Mouse (Mus musculus): ENCODE data around the gene Pfn4.
"Not testable (repeated sequence)": the region's sequence is repeated elsewhere in the genome, so short reads cannot be mapped to it uniquely, and the experiment has no call there.

Pfn4 gene

GRCm38 (mm10) chr12:4788128-4788527, 19.3 kb downstream of the Pfn4 start:
- not testable (repeated sequence) for DNase-seq

- DNase-seq: peak; percentile 46
Observed at GRCm38 (mm10) chr12:4793718-4794117, 24.9 kb downstream of the Pfn4 start.

DNA sequence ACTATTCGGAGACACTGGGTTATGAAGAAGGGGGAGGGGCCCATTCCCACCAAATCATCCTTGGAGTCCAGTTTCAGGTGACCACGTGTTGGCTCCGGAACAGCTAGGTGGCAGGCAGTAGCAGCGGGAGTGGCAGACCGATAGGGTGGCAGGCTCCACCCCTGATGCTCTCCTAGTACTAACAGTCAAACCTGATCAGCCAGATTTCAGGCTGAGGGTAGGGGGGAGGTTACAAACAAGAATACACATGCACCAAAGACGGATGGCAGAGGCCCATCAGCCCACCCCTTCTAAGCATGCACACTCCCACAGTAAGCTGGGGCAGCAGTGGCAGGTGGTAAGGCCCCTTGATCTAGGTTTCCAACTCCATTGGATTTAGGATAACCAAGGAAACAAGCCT, 28.6 kb downstream of the Pfn4 start:
- DNase-seq: not testable (repeated sequence)

DNA sequence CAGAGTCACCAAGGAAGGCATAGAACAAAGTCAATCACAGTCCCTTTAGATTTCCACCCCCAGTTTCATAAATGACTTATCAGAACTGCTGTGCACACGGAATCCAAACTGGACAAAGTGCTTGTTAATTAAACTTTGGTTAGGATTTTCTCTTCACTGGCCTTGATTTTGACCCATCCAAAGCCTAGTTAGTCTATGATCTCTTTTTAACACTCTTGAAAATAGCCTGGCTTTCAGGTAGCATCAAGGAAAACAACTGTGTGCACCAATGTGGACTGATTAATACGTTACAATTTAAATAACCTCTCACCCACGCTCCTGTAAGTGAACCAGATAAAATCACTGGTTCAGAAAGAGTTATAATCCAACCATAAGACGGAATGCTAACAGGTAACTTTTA, 42.2 kb downstream of the Pfn4 start:
- DNase-seq: no peak

- DNase-seq: no peak
Observed at GRCm38 (mm10) chr12:4811705-4812104, 42.9 kb downstream of the Pfn4 start.

DNA sequence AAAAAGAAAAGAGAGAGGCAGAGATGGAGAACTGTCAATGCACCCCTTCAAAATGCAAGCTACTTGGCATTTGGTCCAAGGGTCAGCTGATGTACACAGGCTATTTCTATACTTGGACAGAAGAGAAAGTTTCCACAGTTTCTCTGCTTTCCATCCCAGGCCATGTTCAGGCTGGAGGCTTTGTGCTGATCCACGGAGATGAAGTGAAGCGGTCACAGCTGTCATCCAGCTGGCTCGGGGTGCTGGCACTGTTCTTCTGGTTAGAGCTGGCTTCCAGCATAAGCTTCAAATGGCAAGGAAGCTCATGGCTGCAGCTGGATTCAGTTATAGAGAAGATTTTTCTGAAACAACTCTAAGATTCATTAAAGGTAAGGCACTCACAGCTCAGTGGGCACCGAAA, 44.8 kb downstream of the Pfn4 start:
- no peak for DNase-seq

DNA sequence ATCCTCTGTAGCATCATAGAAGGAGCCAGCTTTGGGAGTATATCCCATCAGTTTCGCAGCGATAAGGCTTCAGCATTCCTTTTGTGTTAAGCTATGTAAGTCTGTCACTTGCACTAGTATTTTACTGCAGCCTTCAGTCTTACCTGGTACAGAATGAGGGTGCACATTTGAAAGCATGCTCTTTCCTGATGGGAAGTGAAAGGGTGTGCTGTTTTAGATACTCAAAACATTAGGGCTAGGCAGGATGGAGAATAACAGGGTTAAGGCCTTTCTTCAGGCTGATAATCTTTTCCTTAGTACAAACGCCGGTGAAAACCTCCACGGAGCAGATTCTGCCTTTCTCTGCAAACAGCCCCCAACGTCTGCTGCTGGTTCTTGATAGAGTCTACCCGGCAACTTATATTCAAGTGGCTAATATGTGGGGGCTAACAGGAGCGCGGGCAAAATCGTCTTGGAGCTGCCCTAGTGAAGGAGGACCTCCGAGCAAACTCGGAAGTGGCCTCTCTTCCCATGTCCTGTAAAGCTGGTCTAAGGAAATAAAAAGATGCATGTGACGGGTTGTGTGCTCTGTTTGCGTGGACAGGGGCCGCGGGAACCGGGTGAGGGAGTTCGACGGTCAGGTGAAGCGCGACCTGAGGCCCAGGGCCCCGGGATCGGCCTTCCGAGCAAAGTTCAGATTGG, 48.0 kb downstream of the Pfn4 start:
- no peak for DNase-seq

- DNase-seq: peak; percentile 100
Observed at GRCm38 (mm10) chr12:4817361-4818101, 48.7 kb downstream of the Pfn4 start, which contains the start of gene Sf3b6. TSS of gene Sf3b6 (plus strand) at chr12:4817544.

DNA sequence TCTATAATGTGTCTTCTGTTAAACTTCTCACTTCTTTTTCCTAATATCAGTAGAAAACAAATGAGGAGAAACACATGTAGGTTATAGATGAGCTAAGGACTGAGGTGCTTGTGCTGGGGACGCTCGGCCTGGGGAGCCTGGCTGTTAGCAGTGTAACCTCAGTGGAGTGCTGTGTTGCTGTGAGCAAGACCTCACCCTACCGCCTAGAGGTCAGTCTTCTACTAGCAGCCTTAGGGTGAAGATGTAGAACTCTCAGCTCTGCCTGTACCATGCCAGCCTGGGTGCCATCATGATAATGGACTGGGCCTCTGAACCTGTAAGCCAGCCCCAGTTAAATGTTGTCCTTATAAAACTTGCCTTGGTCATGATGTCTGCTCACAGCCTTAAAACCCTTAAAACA, 58.4 kb downstream of the Pfn4 start:
- no peak for DNase-seq
